Mouse (Mus musculus) lung, postnatal 10 days (tissue): Measurements from ENCODE around the gene Wnk4.
"Not testable (repeated sequence)": the region's sequence is repeated elsewhere in the genome, so short reads cannot be mapped to it uniquely, and the experiment has no call there.

Source experiments
- DNase-seq: peaks from one replicate; pipeline ENCODE4 v3.0.0; 2021

Gene Wnk4

DNA sequence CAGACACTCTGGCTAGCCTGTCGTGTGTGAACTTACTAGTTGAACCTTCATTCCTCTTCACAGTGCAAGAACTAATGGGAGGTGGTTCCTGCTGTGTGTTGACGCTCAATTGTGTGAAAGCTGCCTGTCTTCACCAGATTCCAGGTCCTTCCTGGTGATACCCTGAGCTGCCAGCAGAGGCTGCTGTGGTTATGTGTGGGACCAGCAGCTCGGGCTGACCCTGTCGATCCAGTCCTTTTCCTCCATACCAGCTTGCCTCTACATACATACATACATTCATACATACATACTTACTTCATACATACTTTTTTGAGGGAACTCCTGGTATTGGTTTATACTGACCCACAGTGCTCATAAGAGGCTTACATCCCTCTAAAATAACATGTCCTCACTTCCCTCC is 63.2 kb downstream of the Wnk4 start:
- DNase-seq: peak; percentile 84

DNA sequence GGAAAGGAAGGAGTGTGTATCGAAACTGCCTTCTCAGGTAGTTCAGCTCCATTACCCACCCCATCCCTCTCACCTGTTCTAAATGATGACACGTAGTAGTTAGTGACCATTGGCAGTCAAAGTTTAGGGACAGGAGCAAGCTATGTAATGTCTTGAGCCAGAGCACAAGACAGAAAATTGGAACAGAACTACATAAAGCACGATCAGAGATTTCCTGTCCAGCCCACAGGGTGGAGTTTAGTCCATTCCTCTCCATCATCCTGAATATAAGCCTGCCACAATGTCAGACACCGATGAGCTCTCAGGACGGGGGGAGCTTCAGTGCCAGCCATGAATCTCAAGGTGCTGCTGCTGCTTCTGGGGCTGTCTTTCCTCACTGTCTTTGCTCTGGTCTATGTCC is 64.4 kb downstream of the Wnk4 start, which contains the start of gene Aoc2:
TSS of gene Aoc2 (plus strand) at position 301 of the 400 bp plus-strand sequence.
- DNase-seq: no peak

DNA sequence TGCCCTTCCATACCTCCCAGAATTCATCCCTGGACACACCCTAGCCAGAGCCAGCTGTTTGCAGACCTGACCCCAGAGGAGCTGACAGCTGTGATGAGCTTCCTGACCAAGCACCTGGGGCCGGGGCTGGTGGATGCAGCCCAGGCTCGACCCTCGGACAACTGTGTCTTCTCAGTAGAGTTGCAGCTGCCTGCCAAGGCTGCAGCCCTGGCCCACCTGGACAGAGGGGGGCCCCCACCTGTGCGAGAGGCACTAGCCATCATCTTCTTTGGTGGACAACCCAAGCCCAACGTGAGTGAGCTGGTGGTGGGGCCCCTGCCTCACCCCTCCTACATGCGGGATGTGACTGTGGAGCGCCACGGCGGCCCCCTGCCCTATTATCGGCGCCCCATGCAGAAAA is 64.8 kb downstream of the Wnk4 start:
- DNase-seq: not testable (repeated sequence)

DNA sequence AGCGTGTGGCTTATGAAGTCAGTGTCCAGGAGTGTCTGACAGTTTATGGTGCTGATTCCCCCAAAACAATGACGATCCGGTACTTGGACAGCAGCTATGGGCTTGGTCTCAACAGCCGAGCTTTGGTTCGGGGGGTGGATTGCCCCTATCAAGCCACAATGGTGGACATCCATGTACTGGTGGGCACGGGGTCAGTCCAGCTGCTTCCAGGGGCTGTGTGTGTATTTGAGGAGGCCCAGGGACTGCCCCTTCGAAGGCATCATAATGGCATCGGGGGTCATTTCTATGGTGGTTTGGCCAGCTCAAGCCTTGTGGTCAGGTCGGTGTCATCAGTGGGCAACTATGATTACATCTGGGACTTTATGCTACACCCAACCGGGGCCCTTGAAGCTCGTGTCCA is 65.8 kb downstream of the Wnk4 start:
- no peak for DNase-seq
